Mouse (Mus musculus) cerebellum, postnatal 25 days (tissue): Measurements from ENCODE around the gene Ddx59.

Experiments used
- DNase-seq, 2 experiments: peaks; one replicate each; pipeline ENCODE4 v3.0.0; 2021; ENCODE audit warnings: mixed read lengths in 2 of 2

Ddx59 gene

GRCm38 (mm10) chr1:136414798-136415755 is at the start of gene Ddx59:
Gene Ddx59 (plus strand): TSS chr1:136415271.
- peak; percentile 98 to 99 for DNase-seq

GRCm38 (mm10) chr1:136365986-136366385 is 49.1 kb upstream of the Ddx59 start:
- no peak for DNase-seq

- no peak for DNase-seq
Observed at GRCm38 (mm10) chr1:136379261-136379660, 35.8 kb upstream of the Ddx59 start.

- DNase-seq, result no peak
Observed at GRCm38 (mm10) chr1:136380161-136380560, 34.9 kb upstream of the Ddx59 start.

GRCm38 (mm10) chr1:136380606-136381005 is 34.5 kb upstream of the Ddx59 start:
- no peak for DNase-seq

- DNase-seq, result peak; percentile 32 to 46
Observed at GRCm38 (mm10) chr1:136381169-136381568, 33.9 kb upstream of the Ddx59 start.

- peak; percentile 34 to 48 for DNase-seq
Observed at GRCm38 (mm10) chr1:136381583-136381982, 33.5 kb upstream of the Ddx59 start.

- DNase-seq, result no peak
Observed at GRCm38 (mm10) chr1:136386914-136387313, 28.2 kb upstream of the Ddx59 start.

GRCm38 (mm10) chr1:136394506-136394905 is 20.6 kb upstream of the Ddx59 start:
- DNase-seq, result peak; percentile 5 to 17

GRCm38 (mm10) chr1:136395073-136395472 is 20.0 kb upstream of the Ddx59 start:
- DNase-seq, result no peak

GRCm38 (mm10) chr1:136401281-136401680 is 13.8 kb upstream of the Ddx59 start:
- no peak for DNase-seq

GRCm38 (mm10) chr1:136409631-136410030 is 5.4 kb upstream of the Ddx59 start:
- no peak for DNase-seq

GRCm38 (mm10) chr1:136415756-136416126 is 670 bp downstream of the Ddx59 start:
- DNase-seq, result no peak

- DNase-seq, result no peak
Observed at GRCm38 (mm10) chr1:136418393-136418792, 3.3 kb downstream of the Ddx59 start.

GRCm38 (mm10) chr1:136427166-136427969 is 12.3 kb downstream of the Ddx59 start:
- DNase-seq, result no peak

- no peak for DNase-seq
Observed at GRCm38 (mm10) chr1:136428981-136429380, 13.9 kb downstream of the Ddx59 start.

- DNase-seq, result no peak
Observed at GRCm38 (mm10) chr1:136430126-136430818, 15.2 kb downstream of the Ddx59 start.

GRCm38 (mm10) chr1:136440741-136441140 is 25.7 kb downstream of the Ddx59 start:
- no peak for DNase-seq

GRCm38 (mm10) chr1:136442809-136443208 is 27.7 kb downstream of the Ddx59 start:
- no peak for DNase-seq

- no peak for DNase-seq
Observed at GRCm38 (mm10) chr1:136444555-136445255, 29.6 kb downstream of the Ddx59 start.

GRCm38 (mm10) chr1:136446933-136447332 is 31.9 kb downstream of the Ddx59 start:
- no peak for DNase-seq

GRCm38 (mm10) chr1:136447338-136447737 is 32.3 kb downstream of the Ddx59 start:
- DNase-seq, result peak in 1 of 2 experiments; percentile 28
